Mouse (Mus musculus) stomach, embryonic 16.5 days (tissue): ENCODE data around the gene Dpf1. TPM values are rescaled to one million over a fixed set of nuclear protein-coding genes. Genes with fewer than 3 reads are reported as not detected.

Source experiments
- ATAC-seq: fragments of 200-750 bp; cut with Nextera tagmentation; 2 replicates; pipeline ENCODE4 v1.8.0; 2017; ENCODE audit warnings: moderate number of reproducible peaks, moderate TSS enrichment; ENCODE audit not compliant: insufficient read depth, low FRiP score
- H3K27ac ChIP-seq: fragments of 300-500 bp; sonication (generic); 2 replicates; pipeline ENCODE4 v1.5.1; 2014; ENCODE audit warnings: low read length
- H3K27me3 ChIP-seq: fragments of 300-500 bp; sonication (generic); 2 replicates; pipeline ENCODE4 v1.6.1; 2014; ENCODE audit warnings: low read length, control low read depth, mixed read lengths; ENCODE audit not compliant: control insufficient read depth, insufficient read depth
- H3K36me3 ChIP-seq: fragments of 300-500 bp; sonication (generic); 2 replicates; pipeline ENCODE4 v1.6.1; 2014; ENCODE audit warnings: low read length; ENCODE audit not compliant: control insufficient read depth, insufficient read depth
- H3K4me1 ChIP-seq: fragments of 300-500 bp; sonication (generic); 2 replicates; pipeline ENCODE4 v1.6.1; 2014; ENCODE audit warnings: low read length, control low read depth, mixed read lengths; ENCODE audit not compliant: control insufficient read depth, insufficient read depth
- H3K4me2 ChIP-seq: fragments of 300-500 bp; sonication (generic); 2 replicates; pipeline ENCODE4 v1.6.1; 2014; ENCODE audit warnings: low read depth, low read length, mixed read lengths
- H3K4me3 ChIP-seq: fragments of 300-500 bp; sonication (generic); replicated peaks from 2 replicates; pipeline ENCODE4 v1.5.1; 2014; ENCODE audit warnings: mild to moderate bottlenecking, low read length
- H3K9ac ChIP-seq: fragments of 300-500 bp; sonication (generic); 2 replicates; pipeline ENCODE4 v1.6.1; 2014; ENCODE audit warnings: low read length
- H3K9me3 ChIP-seq: fragments of 300-500 bp; sonication (generic); replicated peaks from 2 replicates; pipeline ENCODE4 v1.6.1; 2016; ENCODE audit warnings: low read length, control low read depth; ENCODE audit not compliant: control insufficient read depth
- WGBS: fragments of 180-500 bp; shearing (Covaris S2); extraction: QIAGEN DNeasy Blood & Tissue Kit; methylation state at CpG from one replicate; pipeline ENCODE4 v1.1.7; 2014; 5-methylcytosine and 5-hydroxymethylcytosine counted together
- polyA plus RNA-seq: library from polyadenylated mRNA; unstranded; fragments of >200 nt; fragmentation: Nextera tagmentation; extraction: Ambion mirVana; gene quantifications from 2 replicates; pipeline ENCODE4 v1.2.1, GENCODE M21; 2015

The Dpf1 gene
- polyA plus RNA-seq, 1 experiment from 2014 or later = 5.9 TPM

GRCm38 (mm10) chr7:29334156-29334555 lies 30.4 kb downstream of the Dpf1 start:
- Histone ChIP-seq H3K27ac (no peak overlapping the region), H3K4me1 (no peaks in the 10 kb centered on the region), H3K36me3 (0 out of 2 replicates have a peak, but pooled peaks cover 5% of the 10 kb centered on the region), H3K9me3 (no peaks in the 10 kb centered on the region), H3K4me2 (no peak overlapping the region), H3K4me3 (no peak overlapping the region), H3K27me3 (no peaks in the 10 kb centered on the region), H3K9ac (no peak overlapping the region)
- no peak for ATAC-seq
- 65% methylated on average over 7 of the region's 7 CpGs for WGBS

GRCm38 (mm10) chr7:29335276-29335675 lies 31.5 kb downstream of the Dpf1 start:
- no peaks in the 10 kb centered on the region for H3K4me1 ChIP-seq
- no peak overlapping the region for H3K27ac ChIP-seq
- H3K9me3 ChIP-seq = no peaks in the 10 kb centered on the region
- H3K4me3 ChIP-seq = no peak overlapping the region
- no peak overlapping the region for H3K4me2 ChIP-seq
- ATAC-seq = no peak
- no peaks in the 10 kb centered on the region for H3K27me3 ChIP-seq
- no peak overlapping the region for H3K9ac ChIP-seq
- H3K36me3 ChIP-seq = 0 out of 2 replicates have a peak, but pooled peaks cover 4% of the 10 kb centered on the region

- H3K27me3 ChIP-seq = no peaks in the 10 kb centered on the region
- H3K27ac ChIP-seq = no peak overlapping the region
- ATAC-seq = no peak
- H3K4me3 ChIP-seq = no peak overlapping the region
- H3K4me2 ChIP-seq = no peak overlapping the region
- no peaks in the 10 kb centered on the region for H3K9me3 ChIP-seq
- 80% methylated on average over 6 of the region's 6 CpGs for WGBS
- H3K9ac ChIP-seq = no peak overlapping the region
- 0 out of 2 replicates have a peak, but pooled peaks cover 4% of the 10 kb centered on the region for H3K36me3 ChIP-seq
- no peaks in the 10 kb centered on the region for H3K4me1 ChIP-seq
Measured at GRCm38 (mm10) chr7:29335841-29336671, 32.3 kb downstream of the Dpf1 start.

GRCm38 (mm10) chr7:29336795-29337319 lies 33.1 kb downstream of the Dpf1 start:
- H3K4me2 ChIP-seq = no peak overlapping the region
- no peaks in the 10 kb centered on the region for H3K4me1 ChIP-seq
- H3K9me3 ChIP-seq = no peaks in the 10 kb centered on the region
- no peak for ATAC-seq
- no peak overlapping the region for H3K27ac ChIP-seq
- no peak overlapping the region for H3K4me3 ChIP-seq
- 70% methylated on average over 9 of the region's 9 CpGs for WGBS
- no peaks in the 10 kb centered on the region for H3K27me3 ChIP-seq
- 0 out of 2 replicates have a peak, but pooled peaks cover 1% of the 10 kb centered on the region for H3K36me3 ChIP-seq
- no peak overlapping the region for H3K9ac ChIP-seq

- Histone ChIP-seq H3K4me2 (no peak overlapping the region), H3K4me1 (0 out of 2 replicates have a peak, but pooled peaks cover 4% of the 10 kb centered on the region), H3K27ac (no peak overlapping the region), H3K9ac (no peak overlapping the region), H3K36me3 (no peaks in the 10 kb centered on the region), H3K27me3 (no peaks in the 10 kb centered on the region), H3K4me3 (no peak overlapping the region), H3K9me3 (no peaks in the 10 kb centered on the region)
- 94% methylated on average over 2 of the region's 2 CpGs for WGBS
- no peak for ATAC-seq
Measured at GRCm38 (mm10) chr7:29337766-29338165, 34.0 kb downstream of the Dpf1 start.

- Histone ChIP-seq H3K4me3 (no peak overlapping the region), H3K9me3 (no peaks in the 10 kb centered on the region), H3K4me2 (no peak overlapping the region), H3K36me3 (no peaks in the 10 kb centered on the region), H3K9ac (no peak overlapping the region), H3K27me3 (no peaks in the 10 kb centered on the region), H3K4me1 (0 out of 2 replicates have a peak, but pooled peaks cover 4% of the 10 kb centered on the region), H3K27ac (no peak overlapping the region)
- 81% methylated on average over 9 of the region's 9 CpGs for WGBS
- ATAC-seq = no peak
Measured at GRCm38 (mm10) chr7:29338351-29338919, 34.7 kb downstream of the Dpf1 start.

- H3K4me1 ChIP-seq = 0 out of 2 replicates have a peak, but pooled peaks cover 4% of the 10 kb centered on the region
- no peaks in the 10 kb centered on the region for H3K27me3 ChIP-seq
- 56% methylated on average over 14 of the region's 14 CpGs for WGBS
- no peaks in the 10 kb centered on the region for H3K9me3 ChIP-seq
- H3K27ac ChIP-seq = no peak overlapping the region
- ATAC-seq = no peak
- H3K4me3 ChIP-seq = no peak overlapping the region
- H3K36me3 ChIP-seq = no peaks in the 10 kb centered on the region
- H3K9ac ChIP-seq = no peak overlapping the region
- H3K4me2 ChIP-seq = no peak overlapping the region
Measured at GRCm38 (mm10) chr7:29338984-29339679, 35.4 kb downstream of the Dpf1 start.

- Histone ChIP-seq H3K27ac (no peak overlapping the region), H3K36me3 (no peaks in the 10 kb centered on the region), H3K9me3 (no peaks in the 10 kb centered on the region), H3K4me3 (no peak overlapping the region), H3K4me1 (0 out of 2 replicates have a peak, but pooled peaks cover 4% of the 10 kb centered on the region), H3K9ac (no peak overlapping the region), H3K4me2 (no peak overlapping the region), H3K27me3 (no peaks in the 10 kb centered on the region)
- ATAC-seq = no peak
- WGBS = 87% methylated on average over 9 of the region's 9 CpGs
Measured at GRCm38 (mm10) chr7:29340247-29340646, 36.5 kb downstream of the Dpf1 start.

- no peaks in the 10 kb centered on the region for H3K36me3 ChIP-seq
- H3K9ac ChIP-seq = no peak overlapping the region
- H3K4me3 ChIP-seq = no peak overlapping the region
- no peak overlapping the region for H3K27ac ChIP-seq
- 0 out of 2 replicates have a peak, but pooled peaks cover 4% of the 10 kb centered on the region for H3K4me1 ChIP-seq
- no peak overlapping the region for H3K4me2 ChIP-seq
- H3K9me3 ChIP-seq = no peaks in the 10 kb centered on the region
- 84% methylated on average over 8 of the region's 8 CpGs for WGBS
- H3K27me3 ChIP-seq = no peaks in the 10 kb centered on the region
- no peak for ATAC-seq
Measured at GRCm38 (mm10) chr7:29340838-29341237, 37.1 kb downstream of the Dpf1 start.
